Mouse (Mus musculus) lung, postnatal 0 days (tissue): ENCODE measurements around the gene Ccdc33. TPM values are rescaled to one million over a fixed set of nuclear protein-coding genes. Genes with fewer than 3 reads are reported as not detected.

Experiments
- ATAC-seq: fragments of 200-750 bp; cut with Nextera tagmentation; 2 replicates; pipeline ENCODE4 v1.8.0; 2017; ENCODE audit warnings: moderate library complexity
- DNase-seq: peaks from one replicate; pipeline ENCODE4 v3.0.0-alpha.2; 2016; ENCODE audit warnings: low spot score
- H3K27ac ChIP-seq: fragments of 300-500 bp; sonication (generic); 2 replicates; pipeline ENCODE4 v1.5.1; 2014; ENCODE audit warnings: antibody characterized with exemption, mild to moderate bottlenecking, low read length, mixed read lengths
- H3K27me3 ChIP-seq: fragments of 300-500 bp; sonication (generic); replicated peaks from 2 replicates; pipeline ENCODE4 v1.6.1; 2014; ENCODE audit warnings: low read length, mixed read lengths; ENCODE audit not compliant: insufficient read depth
- H3K36me3 ChIP-seq: fragments of 300-500 bp; sonication (generic); 2 replicates; pipeline ENCODE4 v1.6.1; 2014; ENCODE audit warnings: low read length, mixed read lengths; ENCODE audit not compliant: insufficient read depth
- H3K4me1 ChIP-seq: fragments of 300-500 bp; sonication (generic); 2 replicates; pipeline ENCODE4 v1.6.1; 2014; ENCODE audit warnings: antibody characterized with exemption, low read depth, low read length, mixed read lengths; ENCODE audit not compliant: insufficient read depth
- H3K4me2 ChIP-seq: fragments of 300-500 bp; sonication (generic); replicated peaks from 2 replicates; pipeline ENCODE4 v1.6.1; 2014; ENCODE audit warnings: low read depth, mild to moderate bottlenecking, low read length, moderate library complexity, mixed read lengths
- H3K4me3 ChIP-seq: fragments of 300-500 bp; sonication (generic); 2 replicates; pipeline ENCODE4 v1.5.1; 2014; ENCODE audit warnings: low read depth, low read length
- H3K9ac ChIP-seq: fragments of 300-500 bp; sonication (generic); replicated peaks from 2 replicates; pipeline ENCODE4 v1.6.1; 2014; ENCODE audit warnings: low read depth, mild to moderate bottlenecking
- H3K9me3 ChIP-seq: fragments of 300-500 bp; sonication (generic); 2 replicates; pipeline ENCODE4 v1.6.1; 2016; ENCODE audit warnings: low read length, mixed read lengths
- CTCF ChIP-seq: IDR thresholded peaks from 2 replicates; pipeline ENCODE4 v1.5.1; 2016; ENCODE audit warnings: antibody characterized with exemption, mild to moderate bottlenecking
- EP300 ChIP-seq: IDR thresholded peaks from 2 replicates; pipeline ENCODE4 v1.6.1; 2016; ENCODE audit warnings: antibody characterized with exemption, mild to moderate bottlenecking, control low read depth
- WGBS: fragments of 180-500 bp; shearing (Covaris S2); extraction: QIAGEN DNeasy Blood & Tissue Kit; methylation state at CpG from one replicate; pipeline ENCODE4 v1.1.7; 2014; 5-methylcytosine and 5-hydroxymethylcytosine counted together
- polyA plus RNA-seq: library from polyadenylated mRNA; unstranded; fragments of >200 nt; fragmentation: Nextera tagmentation; extraction: Ambion mirVana; gene quantifications from 2 replicates; pipeline ENCODE4 v1.2.1, GENCODE M21; 2015

Gene Ccdc33
- polyA plus RNA-seq, 1 experiment from 2014 or later, result 3.0 TPM

DNA sequence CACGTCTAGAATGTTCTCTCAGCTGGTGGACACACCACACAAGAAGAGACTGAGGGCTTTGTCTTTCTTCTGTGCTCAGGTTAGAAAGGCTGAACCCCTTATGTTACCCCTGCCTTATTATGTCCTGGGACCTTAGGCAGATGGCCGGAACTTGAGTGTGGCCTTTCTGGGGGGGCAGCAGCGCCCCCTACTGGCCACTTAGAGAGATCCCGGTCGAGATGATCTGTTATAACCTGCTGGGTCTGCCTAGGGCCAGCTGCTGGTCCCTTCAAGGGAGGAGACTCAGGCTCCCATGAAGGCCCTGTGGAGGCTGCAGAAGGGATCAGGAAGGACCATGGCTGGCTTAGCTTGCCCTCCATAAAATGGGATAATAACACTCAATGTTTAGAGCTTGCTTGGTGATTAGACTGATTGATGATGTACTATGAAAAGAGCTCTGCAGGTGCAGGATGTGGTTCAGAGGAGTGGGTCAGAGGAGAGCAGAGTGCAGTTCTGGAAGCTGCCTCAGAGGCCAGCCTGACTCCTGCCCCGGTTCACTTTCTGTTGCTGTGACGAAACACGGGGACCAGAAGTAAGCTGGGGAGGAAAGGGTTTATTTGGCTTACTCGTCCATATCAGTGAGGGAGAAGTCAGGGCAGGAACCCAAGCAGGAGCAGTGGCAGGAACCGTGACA is 128.0 kb downstream of the Ccdc33 start:
- H3K4me3 ChIP-seq, result no peak overlapping the region
- WGBS, result 27% methylated on average over 10 of the region's 10 CpGs
- no peaks in the 10 kb centered on the region for H3K27me3 ChIP-seq
- no peaks in the 10 kb centered on the region for H3K9me3 ChIP-seq
- peak; percentile 80 for TF ChIP-seq CTCF
- TF ChIP-seq EP300, result no peak
- no peaks in the 10 kb centered on the region for H3K36me3 ChIP-seq
- H3K9ac ChIP-seq, result no peak overlapping the region
- DNase-seq, result peak; percentile 67
- ATAC-seq, result peak; percentile 59
- no peak overlapping the region for H3K27ac ChIP-seq
- H3K4me2 ChIP-seq, result no peak overlapping the region
- no peaks in the 10 kb centered on the region for H3K4me1 ChIP-seq

- H3K4me3 ChIP-seq, result no peak overlapping the region
- TF ChIP-seq EP300, result no peak
- TF ChIP-seq CTCF, result no peak
- ATAC-seq (no peak), DNase-seq (no peak)
- H3K36me3 ChIP-seq, result no peaks in the 10 kb centered on the region
- H3K9ac ChIP-seq, result no peak overlapping the region
- no peak overlapping the region for H3K4me2 ChIP-seq
- no peaks in the 10 kb centered on the region for H3K4me1 ChIP-seq
- H3K9me3 ChIP-seq, result no peaks in the 10 kb centered on the region
- H3K27me3 ChIP-seq, result no peaks in the 10 kb centered on the region
- H3K27ac ChIP-seq, result no peak overlapping the region
- 67% methylated on average over 6 of the region's 6 CpGs for WGBS
Observed at GRCm38 (mm10) chr9:57989309-57989708, 129.3 kb downstream of the Ccdc33 start.

DNA sequence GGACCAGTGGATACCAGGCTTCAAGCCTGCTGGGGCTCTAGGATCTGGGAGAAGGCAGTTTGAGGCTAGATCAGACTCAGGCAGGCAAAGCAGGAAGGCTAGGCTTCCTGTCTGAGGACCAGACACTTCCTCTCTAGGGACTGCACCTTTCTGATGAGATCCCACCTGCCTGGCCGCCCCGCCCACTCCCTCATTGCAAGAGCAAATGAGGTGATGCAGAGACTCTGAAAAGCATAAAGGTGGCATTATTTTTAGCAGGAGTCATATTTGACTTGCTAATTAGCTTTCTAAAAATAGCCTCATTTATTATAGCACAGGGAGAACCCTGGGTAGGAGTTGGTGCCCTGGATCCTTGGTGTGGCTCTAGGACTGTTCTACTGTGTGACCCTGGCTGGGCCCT is 130.5 kb downstream of the Ccdc33 start:
- no peaks in the 10 kb centered on the region for H3K9me3 ChIP-seq
- no peak overlapping the region for H3K9ac ChIP-seq
- no peaks in the 10 kb centered on the region for H3K36me3 ChIP-seq
- WGBS, result 92% methylated on average over 2 of the region's 2 CpGs
- H3K27ac ChIP-seq, result no peak overlapping the region
- no peaks in the 10 kb centered on the region for H3K27me3 ChIP-seq
- no peak for ATAC-seq
- no peak for TF ChIP-seq CTCF
- no peak for TF ChIP-seq EP300
- DNase-seq, result no peak
- H3K4me2 ChIP-seq, result no peak overlapping the region
- H3K4me1 ChIP-seq, result no peaks in the 10 kb centered on the region
- no peak overlapping the region for H3K4me3 ChIP-seq

GRCm38 (mm10) chr9:57986293-57986692 is 132.3 kb downstream of the Ccdc33 start:
- no peaks in the 10 kb centered on the region for H3K9me3 ChIP-seq
- ATAC-seq, result no peak

GRCm38 (mm10) chr9:57985304-57985703 is 133.3 kb downstream of the Ccdc33 start:
- WGBS, result 78% methylated on average over 8 of the region's 8 CpGs
- Histone ChIP-seq H3K36me3 (no peaks in the 10 kb centered on the region), H3K9me3 (no peaks in the 10 kb centered on the region), H3K27me3 (no peaks in the 10 kb centered on the region), H3K4me2 (no peak overlapping the region), H3K4me1 (no peaks in the 10 kb centered on the region), H3K4me3 (no peak overlapping the region), H3K27ac (no peak overlapping the region), H3K9ac (no peak overlapping the region)
- ATAC-seq, result no peak
- TF ChIP-seq CTCF, result no peak
- TF ChIP-seq EP300, result no peak
- DNase-seq, result no peak

More at GRCm38 (mm10) chr9:57986293-57986692, 132.3 kb downstream of the Ccdc33 start:
- no peaks in the 10 kb centered on the region for H3K4me1 ChIP-seq
- no peak for DNase-seq
- H3K27ac ChIP-seq, result no peak overlapping the region
- H3K4me2 ChIP-seq, result no peak overlapping the region
- H3K9ac ChIP-seq, result no peak overlapping the region
- H3K36me3 ChIP-seq, result no peaks in the 10 kb centered on the region
- no peak overlapping the region for H3K4me3 ChIP-seq
- 59% methylated on average over 7 of the region's 7 CpGs for WGBS
- TF ChIP-seq CTCF, result no peak
- no peak for TF ChIP-seq EP300
- H3K27me3 ChIP-seq, result no peaks in the 10 kb centered on the region

- no peak overlapping the region for H3K4me2 ChIP-seq
- H3K9me3 ChIP-seq, result no peaks in the 10 kb centered on the region
- H3K4me1 ChIP-seq, result no peaks in the 10 kb centered on the region
- H3K27ac ChIP-seq, result no peak overlapping the region
- no peaks in the 10 kb centered on the region for H3K36me3 ChIP-seq
- DNase-seq, result no peak
- H3K9ac ChIP-seq, result no peak overlapping the region
- 72% methylated on average over 10 of the region's 10 CpGs for WGBS
- no peak for ATAC-seq
- no peaks in the 10 kb centered on the region for H3K27me3 ChIP-seq
- no peak overlapping the region for H3K4me3 ChIP-seq
- TF ChIP-seq EP300 (no peak), CTCF (no peak)
Observed at GRCm38 (mm10) chr9:57980570-57980969, 138.1 kb downstream of the Ccdc33 start.
